In genomic region chr17:67114842-67115241, GRCm38 (mm10) we compare ENCODE assay signal across 25 mouse cellular contexts.
A peak's percentile ranks its signal among the peaks of the same experiment; 100 is the strongest.
DNase-seq lines count a peak whose midpoint lies in the region; ATAC-seq lines count a peak whose summit lies in the region.
"Had no signal": no experiment of that assay in that cellular context is flagged by ENCODE, and none has a peak within 500 bp of the region (broad histone marks: within the 10 kb centered on the region; RNA-seq: fewer than 3 reads in every experiment).

No protein-coding gene starts in this region.

- intact Hi-C loops in heart, postnatal 14 days (cut with DNase I): no loop called here

- H3K9ac ChIP-seq in heart, embryonic 11.5 days (ENCODE audit: low read depth, low read length): no peak overlapping the region
- no peak overlapping the region for H3K9ac ChIP-seq in kidney, embryonic 14.5 days (ENCODE audit: low read depth, low read length)
- H3K9ac ChIP-seq in midbrain, embryonic 11.5 days (ENCODE audit: low read length): no peak overlapping the region
- H3K9ac ChIP-seq: embryonic facial prominence, embryonic 13.5 days; forebrain, embryonic 15.5 days; hindbrain, embryonic 12.5 days; intestine, embryonic 15.5 days; liver, embryonic 14.5 days had no signal

- H3K4me3 ChIP-seq in heart, embryonic 11.5 days (ENCODE audit: low read depth, low read length): no peak overlapping the region
- H3K4me3 ChIP-seq in kidney, embryonic 14.5 days (ENCODE audit: low read length): no peak overlapping the region
- no peak overlapping the region for H3K4me3 ChIP-seq in midbrain, embryonic 11.5 days (ENCODE audit: low read depth, low read length)
- H3K4me3 ChIP-seq: embryonic facial prominence, embryonic 13.5 days; forebrain, embryonic 10.5 days; forebrain, embryonic 15.5 days; hindbrain, embryonic 12.5 days; intestine, embryonic 15.5 days had no signal

- H3K27ac ChIP-seq in heart, embryonic 11.5 days (ENCODE audit: low read depth, low read length): no peak overlapping the region
- no peak overlapping the region for H3K27ac ChIP-seq in kidney, embryonic 14.5 days (ENCODE audit: low read depth, low read length)
- H3K27ac ChIP-seq in midbrain, embryonic 11.5 days (ENCODE audit: low read depth, low read length): no peak overlapping the region
- H3K27ac ChIP-seq: embryonic facial prominence, embryonic 13.5 days; forebrain, embryonic 10.5 days; forebrain, embryonic 15.5 days; hindbrain, embryonic 12.5 days; hindbrain, postnatal 0 days; intestine, embryonic 15.5 days; liver, embryonic 14.5 days; macrophage had no signal

- H3K4me1 ChIP-seq in heart, embryonic 11.5 days (ENCODE audit: control insufficient read depth, insufficient read depth, low read length): no peaks in the 10 kb centered on the region
- H3K4me1 ChIP-seq in kidney, embryonic 14.5 days (ENCODE audit: control insufficient read depth, insufficient read depth, low read length): 0 out of 2 replicates have a peak, but pooled peaks cover 6% of the 10 kb centered on the region
- no peaks in the 10 kb centered on the region; the same call in 1 of the 2 replicates for H3K4me1 ChIP-seq in midbrain, embryonic 11.5 days (ENCODE audit: control insufficient read depth, insufficient read depth, low read length)
- H3K4me1 ChIP-seq: forebrain, embryonic 15.5 days; intestine, embryonic 15.5 days had no signal

- H3K36me3 ChIP-seq in heart, embryonic 11.5 days (ENCODE audit: control insufficient read depth, insufficient read depth, low read length): no peaks in the 10 kb centered on the region
- no peaks in the 10 kb centered on the region for H3K36me3 ChIP-seq in kidney, embryonic 14.5 days (ENCODE audit: control insufficient read depth, insufficient read depth, low read length)
- no peaks in the 10 kb centered on the region for H3K36me3 ChIP-seq in midbrain, embryonic 11.5 days (ENCODE audit: control insufficient read depth, insufficient read depth, low read length)
- H3K36me3 ChIP-seq: embryonic facial prominence, embryonic 13.5 days; forebrain, embryonic 10.5 days; forebrain, embryonic 15.5 days; G1E; hindbrain, embryonic 12.5 days; intestine, embryonic 15.5 days had no signal

- no peaks in the 10 kb centered on the region for H3K27me3 ChIP-seq in heart, embryonic 11.5 days (ENCODE audit: control insufficient read depth, insufficient read depth, low read length)
- H3K27me3 ChIP-seq in kidney, embryonic 14.5 days (ENCODE audit: control insufficient read depth, insufficient read depth, low read length): no peaks in the 10 kb centered on the region
- H3K27me3 ChIP-seq in midbrain, embryonic 11.5 days (ENCODE audit: control insufficient read depth, insufficient read depth, low read length): no peaks in the 10 kb centered on the region
- H3K27me3 ChIP-seq: embryonic facial prominence, embryonic 13.5 days; hindbrain, embryonic 12.5 days; intestine, embryonic 15.5 days had no signal

- no peak for ATAC-seq in heart, embryonic 11.5 days (replicated peaks; ENCODE audit: insufficient number of reproducible peaks, low FRiP score, low TSS enrichment)
- no peak for ATAC-seq in kidney, embryonic 14.5 days (ENCODE audit: low FRiP score, low TSS enrichment)
- no peak for ATAC-seq in midbrain, embryonic 11.5 days (ENCODE audit: low FRiP score)
- ATAC-seq: forebrain, embryonic 15.5 days; hindbrain, postnatal 0 days; intestine, embryonic 15.5 days had no signal

- DNase-seq in adrenal gland, adult 2 months: peak; percentile 26
- DNase-seq in adrenal gland, postnatal 4 days (ENCODE audit: low spot score in 2 of 2): no peak
- peak; percentile 30 to 53 for DNase-seq in heart, postnatal 14 days
- DNase-seq in kidney, postnatal 10 days: peak; percentile 66
- DNase-seq in midbrain, embryonic 11.5 days (ENCODE audit: low spot score, missing footprints): no peak
- no peak for DNase-seq in neural tube, embryonic 10.5 days (ENCODE audit: extremely low spot score, low spot score)
- DNase-seq: cerebellum, adult 18-20 months; gastrocnemius, postnatal 36 days; liver; lung, adult 2 months; lung, postnatal 10 days; midbrain, embryonic 14.5 days; right cerebral cortex, postnatal 25 days; thymus, postnatal 14 days had no signal

- no peaks in the 10 kb centered on the region for H3K9me3 ChIP-seq in heart, embryonic 11.5 days (replicated peaks; ENCODE audit: control insufficient read depth, low read length)
- H3K9me3 ChIP-seq in kidney, embryonic 14.5 days (ENCODE audit: control insufficient read depth, low read length): no peaks in the 10 kb centered on the region
- H3K9me3 ChIP-seq in midbrain, embryonic 11.5 days (ENCODE audit: control insufficient read depth, low read length): no peaks in the 10 kb centered on the region
- H3K9me3 ChIP-seq: embryonic facial prominence, embryonic 13.5 days; forebrain, embryonic 10.5 days; forebrain, embryonic 15.5 days; hindbrain, embryonic 12.5 days; intestine, embryonic 15.5 days had no signal

- WGBS in heart, embryonic 11.5 days (ENCODE audit: insufficient replicate concordance): 48% methylated on average over 2 of the region's 2 CpGs
- WGBS in kidney, embryonic 14.5 days: 61% methylated on average over 2 of the region's 2 CpGs
- WGBS in midbrain, embryonic 11.5 days: 94% methylated on average over 2 of the region's 2 CpGs

- H3K4me2 ChIP-seq in heart, embryonic 11.5 days: no peak overlapping the region
- H3K4me2 ChIP-seq in kidney, embryonic 14.5 days (replicated peaks; ENCODE audit: low read depth, low read length): no peak overlapping the region
- H3K4me2 ChIP-seq in midbrain, embryonic 11.5 days: no peak overlapping the region
- H3K4me2 ChIP-seq: embryonic facial prominence, embryonic 13.5 days; forebrain, embryonic 15.5 days; hindbrain, embryonic 12.5 days; intestine, embryonic 15.5 days had no signal

Comparison
In these comparisons a context has a peak if more than half of its experiments do, and no peak if none do; other contexts are left out.
1. DNase-seq: peak in adrenal gland, adult 2 months (single experiment), heart, postnatal 14 days (2 of 2) and kidney, postnatal 10 days (single experiment); none in adrenal gland, postnatal 4 days (0 of 2), midbrain, embryonic 11.5 days (single experiment) and neural tube, embryonic 10.5 days (single experiment).